Mouse (Mus musculus): Measurements from ENCODE around the gene Cblb.

Gene Cblb

GRCm38 (mm10) chr16:52071766-52072209, 40.8 kb downstream of the Cblb start:
- no peak for DNase-seq (ENCODE audit: low spot score)

DNA sequence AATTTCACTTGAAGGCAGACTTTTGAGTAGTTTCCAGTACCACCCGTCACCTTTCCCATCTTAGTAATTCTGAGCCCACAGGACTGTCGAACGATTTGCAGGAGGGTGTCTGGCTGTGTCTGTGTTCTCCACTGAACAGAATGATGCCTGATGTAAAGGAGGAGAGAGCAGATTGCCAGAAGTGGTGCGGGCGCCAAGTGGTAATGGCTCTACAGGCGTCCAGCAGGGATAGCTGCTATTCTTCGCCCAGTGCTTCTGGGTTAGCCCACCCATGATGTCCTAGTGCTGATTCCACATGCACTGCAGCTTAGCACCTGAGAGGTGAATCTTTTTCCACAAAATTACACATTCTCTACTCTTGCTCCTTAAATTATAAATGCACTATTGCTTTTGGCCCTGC, 45.6 kb downstream of the Cblb start:
- no peak for DNase-seq (ENCODE audit: low spot score)

- no peak for DNase-seq (ENCODE audit: low spot score)
Observed at GRCm38 (mm10) chr16:52077901-52078300, 46.9 kb downstream of the Cblb start.

GRCm38 (mm10) chr16:52078758-52079474, 47.9 kb downstream of the Cblb start:
- no peak for DNase-seq (ENCODE audit: low spot score)

DNA sequence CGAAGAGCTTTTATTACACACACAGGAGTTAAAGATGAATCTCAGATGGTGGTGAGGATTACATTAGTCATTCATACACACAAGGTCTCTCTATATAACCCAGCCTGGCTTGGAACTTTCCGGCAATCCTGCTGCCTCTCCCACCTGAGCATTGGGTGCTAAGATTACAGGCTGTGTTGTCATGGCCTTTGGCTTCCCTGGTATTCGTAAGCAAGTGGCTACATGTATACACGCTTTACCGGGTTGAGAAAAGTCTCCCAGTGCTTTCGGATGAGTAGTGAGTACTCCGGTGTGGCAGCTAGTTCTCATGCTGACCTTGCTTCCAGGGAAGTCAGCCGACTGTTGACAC, 48.4 kb downstream of the Cblb start:
- no peak for DNase-seq (ENCODE audit: low spot score)

DNA sequence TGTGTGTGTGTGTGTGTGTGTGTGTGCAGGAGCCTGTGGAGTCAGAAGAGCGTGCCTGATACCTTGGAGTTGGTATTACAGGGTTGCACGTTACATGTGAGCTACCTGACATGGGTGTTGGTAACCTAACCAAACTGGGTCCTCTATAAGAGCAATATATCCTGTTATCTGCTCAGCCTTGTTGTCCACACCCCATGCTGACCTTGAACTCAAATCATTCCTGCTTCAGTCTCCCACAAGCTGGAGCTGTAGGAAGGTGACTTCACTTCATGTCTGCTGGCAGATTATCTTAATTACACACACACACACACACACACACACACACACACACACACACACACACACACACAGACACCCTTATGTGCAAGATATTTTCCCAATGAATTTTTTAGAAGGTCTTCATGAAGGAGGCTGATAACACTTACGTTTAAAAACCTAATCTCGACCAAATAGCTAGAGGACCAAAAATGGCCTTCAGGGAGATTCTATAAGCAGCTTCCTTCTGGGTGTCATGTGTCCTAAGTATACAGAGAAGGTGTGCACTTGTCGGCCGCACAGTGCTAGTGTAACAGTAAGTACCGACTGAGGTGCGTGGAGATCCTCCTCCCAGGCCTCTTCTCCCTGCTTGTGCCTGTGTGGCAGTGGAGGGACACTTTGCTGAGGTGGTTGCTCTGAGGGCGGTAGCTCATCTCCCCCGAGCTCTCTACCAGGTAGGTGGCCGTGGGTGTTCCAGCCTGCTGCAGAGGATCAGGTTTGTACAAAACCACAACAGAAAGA, 49.8 kb downstream of the Cblb start:
- DNase-seq (ENCODE audit: low spot score), result no peak

DNA sequence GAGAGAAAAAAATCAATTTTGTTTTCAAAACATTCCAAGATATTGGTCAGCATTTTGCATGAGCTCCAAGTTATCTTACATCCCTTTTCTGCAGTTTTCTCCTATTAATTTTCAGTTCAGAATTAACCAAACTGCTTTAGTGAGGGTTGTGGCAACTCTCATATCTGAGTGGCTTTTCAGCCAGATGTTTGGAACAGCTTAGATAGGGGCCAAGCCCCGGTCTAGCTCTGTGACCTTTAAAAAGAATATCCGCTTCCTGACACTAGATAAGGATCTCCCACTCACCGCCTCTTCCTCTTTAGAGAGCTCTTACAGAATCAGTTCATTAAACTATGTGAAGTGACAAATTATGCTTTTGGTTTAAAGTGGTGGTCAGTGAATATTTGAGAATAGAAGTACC, 50.7 kb downstream of the Cblb start:
- no peak for DNase-seq (ENCODE audit: low spot score)

- DNase-seq (ENCODE audit: low spot score), result no peak
Observed at GRCm38 (mm10) chr16:52086793-52087450, 55.9 kb downstream of the Cblb start.

- DNase-seq (ENCODE audit: low spot score), result no peak
Observed at GRCm38 (mm10) chr16:52089354-52089753, 58.3 kb downstream of the Cblb start.

- DNase-seq (ENCODE audit: low spot score), result no peak
Observed at GRCm38 (mm10) chr16:52090899-52091298, 59.9 kb downstream of the Cblb start.

DNA sequence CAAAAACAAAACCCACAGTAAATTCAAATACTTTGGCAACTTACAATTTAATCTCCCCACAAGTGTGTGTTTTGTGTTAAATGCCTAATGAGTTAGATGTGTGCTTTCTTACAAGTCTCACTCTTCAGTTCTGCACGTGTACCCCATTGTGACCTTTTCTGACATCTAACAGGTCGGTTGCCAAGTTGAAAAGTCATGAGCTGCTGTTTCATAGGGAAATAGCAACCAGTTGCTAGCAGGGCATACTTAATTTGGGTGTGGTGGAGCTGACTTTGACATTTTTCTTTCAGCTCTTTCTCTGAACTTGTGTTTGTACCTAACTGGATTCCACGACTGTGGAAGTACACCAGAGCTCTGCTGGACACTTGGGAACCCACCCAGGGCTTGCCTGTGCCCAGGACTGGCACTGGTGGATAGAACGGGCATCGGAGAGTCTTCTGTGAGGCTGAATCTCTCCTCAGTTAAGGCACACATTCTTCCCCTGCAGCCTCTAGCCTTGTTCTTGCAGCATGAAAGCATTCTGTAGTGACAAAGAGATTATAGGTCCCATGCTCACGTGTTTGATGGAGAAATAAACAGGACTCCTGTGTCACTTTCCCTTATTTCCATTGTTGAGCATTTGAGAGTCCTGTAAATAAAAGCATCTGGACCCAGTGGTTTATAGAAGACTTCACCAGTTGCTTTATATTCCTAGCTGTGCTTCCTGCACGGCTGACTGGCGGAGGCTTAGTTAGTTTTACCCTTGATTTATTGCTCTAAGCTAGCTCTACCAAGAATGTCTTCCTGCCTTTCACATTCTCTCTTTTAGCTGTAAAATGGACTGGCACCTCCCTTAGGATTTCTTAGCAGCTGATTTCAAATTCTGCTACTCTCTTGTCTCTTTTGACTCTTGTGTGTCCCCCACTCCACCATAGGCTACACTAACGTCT, 62.6 kb downstream of the Cblb start:
- DNase-seq (ENCODE audit: low spot score), result no peak

- DNase-seq (ENCODE audit: low spot score), result peak; percentile 51
Observed at GRCm38 (mm10) chr16:52094735-52095459, 63.9 kb downstream of the Cblb start.

DNA sequence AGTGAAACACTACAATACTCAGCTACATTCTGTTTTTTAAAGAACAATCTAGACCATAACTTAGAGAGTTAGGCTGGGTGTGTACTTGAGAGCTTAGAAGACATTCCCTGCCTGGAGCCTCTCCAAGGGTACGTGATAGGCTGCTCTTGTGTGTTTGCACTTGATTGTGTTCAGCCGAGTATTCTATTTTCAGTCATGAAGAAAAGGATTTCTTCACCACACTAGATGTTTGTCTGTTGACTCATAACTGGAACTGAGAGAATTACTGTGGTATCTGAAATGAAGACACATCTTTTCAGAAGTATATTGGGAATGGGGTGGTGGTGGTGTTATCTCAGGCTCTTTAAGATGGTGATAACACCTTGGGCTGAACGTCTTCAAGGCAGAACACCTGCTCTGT, 64.6 kb downstream of the Cblb start:
- DNase-seq (ENCODE audit: low spot score), result no peak

- DNase-seq (ENCODE audit: low spot score), result no peak
Observed at GRCm38 (mm10) chr16:52100466-52100865, 69.4 kb downstream of the Cblb start.

DNA sequence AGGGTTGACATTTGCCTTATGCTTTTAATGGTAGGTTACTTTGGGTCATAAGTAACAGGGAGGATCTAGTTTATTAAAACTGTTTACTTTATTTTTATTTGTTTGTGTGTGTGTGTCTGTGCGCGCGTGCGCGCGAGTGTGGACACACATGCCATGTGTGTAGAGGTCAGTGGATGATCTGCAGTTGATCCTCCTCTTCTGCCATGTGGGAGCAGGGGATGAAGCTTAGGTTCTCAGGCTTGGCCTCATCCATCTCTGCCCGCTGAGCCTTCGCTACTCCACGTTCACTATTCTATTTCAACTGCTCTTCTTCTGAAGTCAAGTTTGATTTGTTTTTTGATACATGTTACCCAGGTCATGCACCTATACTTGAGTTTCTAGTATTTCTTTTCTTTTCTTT, 73.6 kb downstream of the Cblb start:
- DNase-seq (ENCODE audit: low spot score), result no peak

DNA sequence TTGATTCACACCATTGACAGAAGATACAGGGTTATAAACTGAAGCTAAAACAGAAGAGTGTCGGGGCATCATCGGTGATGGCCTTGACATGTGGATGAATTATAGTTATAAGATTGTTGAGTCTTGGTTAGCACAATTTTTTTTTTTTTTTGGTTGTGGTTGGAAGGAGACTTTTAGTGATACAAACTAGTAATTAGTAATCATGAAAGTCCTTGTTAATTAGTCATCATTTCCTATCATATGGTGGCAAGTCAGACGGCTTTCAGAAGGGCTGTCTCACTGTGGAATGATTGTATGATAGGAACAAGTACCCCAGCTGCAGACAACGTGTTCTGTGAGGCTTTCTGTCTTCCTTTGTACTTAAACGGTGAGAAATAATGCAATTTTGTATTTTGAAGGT, 76.8 kb downstream of the Cblb start:
- DNase-seq (ENCODE audit: low spot score), result no peak

GRCm38 (mm10) chr16:52114473-52114872, 83.4 kb downstream of the Cblb start:
- DNase-seq (ENCODE audit: low spot score), result no peak

GRCm38 (mm10) chr16:52119003-52119402, 88.0 kb downstream of the Cblb start:
- no peak for DNase-seq (ENCODE audit: low spot score)

DNA sequence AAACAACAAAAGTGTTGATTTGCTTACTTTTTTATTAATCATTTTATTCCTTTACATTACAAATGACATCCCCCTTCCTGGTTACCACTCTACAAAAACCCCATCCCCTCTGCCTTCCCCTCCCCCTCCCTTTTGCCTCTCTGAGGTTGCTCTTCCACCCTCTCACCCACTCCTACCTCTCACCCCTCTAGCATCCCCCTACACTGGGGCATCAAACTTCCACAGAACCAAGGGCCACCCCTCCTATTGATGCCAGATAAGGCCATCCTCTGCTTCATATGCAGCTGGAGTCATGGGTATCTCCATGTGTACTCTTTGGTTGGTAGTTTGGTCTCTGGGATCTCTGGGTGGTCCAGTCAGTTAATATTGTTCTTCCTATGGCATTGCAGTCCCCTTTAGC, 93.9 kb downstream of the Cblb start:
- no peak for DNase-seq (ENCODE audit: low spot score)

- no peak for DNase-seq (ENCODE audit: low spot score)
Observed at GRCm38 (mm10) chr16:52125896-52126295, 94.9 kb downstream of the Cblb start.

GRCm38 (mm10) chr16:52129357-52129905, 98.4 kb downstream of the Cblb start:
- no peak for DNase-seq (ENCODE audit: low spot score)

Measured in ovary, postnatal 36 days (tissue).